Mouse (Mus musculus): ENCODE measurements around the gene Ggta1.

The Ggta1 gene

GRCm38 (mm10) chr2:35408409-35409110 lies 54.5 kb downstream of the Ggta1 start:
- CTCF ChIA-PET = no interaction called here

DNA sequence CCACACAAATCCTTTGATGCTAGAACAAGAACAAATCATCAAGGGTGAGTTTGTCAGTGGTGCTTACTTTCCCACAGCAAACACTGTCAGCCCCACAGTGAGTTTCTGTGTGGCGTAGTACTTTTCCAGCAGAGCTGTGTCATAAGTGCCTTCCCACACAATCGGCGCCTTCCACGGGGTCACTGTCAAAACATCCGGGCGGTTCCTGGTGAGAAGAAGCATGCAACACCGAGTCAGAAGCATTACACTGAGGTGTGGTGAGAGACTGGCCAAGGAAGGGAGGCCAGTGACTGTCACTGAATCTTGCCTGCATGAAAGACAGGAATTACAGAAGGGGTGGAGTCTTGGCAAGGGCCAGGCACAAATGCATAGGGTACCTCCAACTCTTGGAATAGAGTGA lies 55.2 kb downstream of the Ggta1 start:
- CTCF ChIA-PET = no interaction called here

GRCm38 (mm10) chr2:35407266-35407665 lies 55.8 kb downstream of the Ggta1 start:
- CTCF ChIA-PET = no interaction called here

DNA sequence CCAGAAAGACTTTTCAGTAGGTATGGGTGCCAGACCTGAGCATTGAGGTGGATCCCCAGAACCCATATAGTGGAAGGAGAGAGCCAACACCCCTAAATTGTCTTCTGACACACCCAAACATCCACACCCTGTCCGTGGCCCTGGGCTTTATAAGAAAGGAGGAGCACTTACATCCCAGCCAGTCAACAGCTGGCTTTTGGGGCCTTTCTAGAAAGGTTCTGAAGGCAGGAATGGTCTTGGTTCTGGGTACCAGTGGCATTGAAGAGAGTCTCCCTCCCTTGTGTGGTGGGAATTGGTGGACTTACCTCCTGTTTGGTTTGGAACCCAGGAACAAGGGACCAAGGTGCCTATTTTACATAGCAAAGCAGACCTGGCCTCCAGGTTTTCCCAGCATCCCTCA lies 56.4 kb downstream of the Ggta1 start:
- CTCF ChIA-PET = no interaction called here

DNA sequence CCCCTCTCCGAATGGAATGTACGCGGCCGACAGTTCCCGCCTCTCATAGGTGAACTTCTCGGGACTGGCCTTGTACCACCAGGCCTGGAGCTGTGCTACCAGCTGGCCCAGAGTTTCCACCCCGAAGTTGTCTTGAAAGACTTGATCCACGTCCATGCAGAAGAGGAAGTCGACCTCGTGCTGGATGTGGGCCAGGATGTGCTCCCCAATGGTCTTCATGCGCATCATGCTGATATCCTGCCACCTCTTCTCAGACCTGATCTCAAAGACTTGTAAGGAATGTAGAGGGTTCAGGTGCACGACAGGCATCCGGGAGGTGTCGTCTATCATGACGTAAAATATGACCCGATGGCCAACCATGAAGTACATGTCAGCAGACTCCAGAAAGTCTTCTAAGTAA lies 60.6 kb downstream of the Ggta1 start:
- CTCF ChIA-PET = no interaction called here

GRCm38 (mm10) chr2:35400739-35401138 lies 62.3 kb downstream of the Ggta1 start:
- CTCF ChIA-PET = interaction anchor here (0.8 kb wide), 1 partner anchor 1932 kb away, joined by 10 read pairs; the partner anchor contains the start of gene Zbtb43

DNA sequence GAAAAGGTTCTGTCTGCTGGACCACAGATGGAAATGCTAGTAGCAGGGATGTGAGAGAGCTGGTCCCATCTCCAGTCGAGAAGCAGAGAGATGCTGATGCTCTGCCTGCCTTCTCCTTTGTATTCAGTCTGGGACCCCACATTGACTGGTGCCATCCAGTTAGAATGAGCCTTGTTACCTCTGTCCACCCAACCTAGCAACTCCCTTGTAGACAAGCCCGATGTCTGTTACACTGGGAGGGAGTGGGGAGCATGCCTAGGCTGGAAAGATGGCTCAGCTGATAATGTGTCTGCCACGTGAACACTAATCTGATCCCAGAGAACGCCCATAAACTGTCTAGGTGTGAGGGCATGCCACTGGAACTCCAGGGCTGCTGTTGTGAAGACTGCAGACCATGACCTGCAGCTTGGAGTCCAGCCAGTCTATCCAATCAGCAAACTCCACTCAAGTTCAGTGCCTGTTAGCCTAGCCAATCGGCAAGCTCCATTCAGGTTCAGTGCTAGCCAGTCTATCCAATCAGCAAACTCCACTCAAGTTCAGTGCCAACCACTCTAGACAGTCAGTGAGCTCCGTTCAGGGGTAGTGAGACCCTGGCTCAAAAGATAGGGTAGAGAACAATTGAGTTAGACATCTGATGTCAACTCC lies 64.7 kb downstream of the Ggta1 start:
- CTCF ChIA-PET = interaction anchor here (0.6 to 0.7 kb wide), 2 partner anchors 146 to 158 kb away, joined by 3 to 11 read pairs; no protein-coding TSS in a partner anchor

GRCm38 (mm10) chr2:35397590-35398173 lies 65.3 kb downstream of the Ggta1 start:
- CTCF ChIA-PET = interaction anchor here (0.5 to 0.7 kb wide), 4 partner anchors 8 to 662 kb away, joined by 3 to 11 read pairs (median 4); no protein-coding TSS in a partner anchor

DNA sequence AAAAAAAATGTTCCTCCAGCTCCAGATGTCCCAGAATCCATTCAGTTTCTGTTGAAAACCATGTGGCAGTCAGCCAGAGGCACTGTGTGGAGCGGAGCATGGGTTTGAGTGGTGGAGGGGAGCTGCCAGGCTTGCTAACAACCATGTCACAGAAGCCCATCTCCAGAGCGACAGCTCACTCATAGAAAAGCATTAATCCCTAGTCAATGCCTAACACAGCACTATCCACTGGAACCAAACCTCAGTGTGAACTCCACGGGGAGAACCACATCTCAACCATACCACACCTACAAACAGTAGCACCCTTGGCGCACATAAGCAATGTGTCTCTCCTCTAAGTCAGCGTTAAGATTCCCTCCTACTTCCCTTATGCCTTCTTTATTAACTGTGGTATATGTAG lies 65.9 kb downstream of the Ggta1 start, which contains the start of gene 4930402F06Rik:
Gene 4930402F06Rik, minus strand, starts transcription at position 80 of the 400 bp plus-strand sequence.
- CTCF ChIA-PET = interaction anchor here (0.5 to 0.8 kb wide), 4 partner anchors 8 to 662 kb away, joined by 3 to 4 read pairs (median 4); no protein-coding TSS in a partner anchor

GRCm38 (mm10) chr2:35385441-35385871 lies 77.6 kb downstream of the Ggta1 start:
- CTCF ChIA-PET = no interaction called here

- CTCF ChIA-PET = no interaction called here
Measured at GRCm38 (mm10) chr2:35379306-35379705, 83.7 kb downstream of the Ggta1 start.

GRCm38 (mm10) chr2:35377600-35377999 lies 85.4 kb downstream of the Ggta1 start:
- CTCF ChIA-PET = no interaction called here

GRCm38 (mm10) chr2:35373003-35373402 lies 90.0 kb downstream of the Ggta1 start:
- CTCF ChIA-PET = interaction anchor here (0.7 to 1.1 kb wide), 3 partner anchors 75 to 131 kb away, joined by 3 to 4 read pairs (median 4); no protein-coding TSS in a partner anchor

DNA sequence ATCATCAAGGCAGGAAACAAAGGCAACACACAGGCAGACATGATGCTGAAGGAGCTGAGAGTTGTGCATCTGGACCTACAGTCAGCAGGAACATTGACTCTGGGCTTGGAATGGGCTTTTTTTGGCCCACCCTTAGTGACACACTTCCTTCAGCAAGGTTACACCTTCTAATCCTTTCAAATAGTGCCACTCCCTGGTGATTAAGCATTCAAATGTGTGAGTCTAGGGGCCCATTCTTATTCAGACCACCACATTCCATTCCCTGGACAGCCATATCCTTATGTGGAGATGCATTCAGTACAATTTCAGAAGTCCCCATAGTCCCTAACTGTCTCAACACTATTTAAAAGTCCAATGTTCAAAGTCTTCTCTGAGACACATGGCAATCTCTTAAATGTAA lies 92.3 kb downstream of the Ggta1 start:
- CTCF ChIA-PET = interaction anchor here (0.7 kb wide), 1 partner anchor 160 kb away, joined by 3 read pairs; no protein-coding TSS in a partner anchor

DNA sequence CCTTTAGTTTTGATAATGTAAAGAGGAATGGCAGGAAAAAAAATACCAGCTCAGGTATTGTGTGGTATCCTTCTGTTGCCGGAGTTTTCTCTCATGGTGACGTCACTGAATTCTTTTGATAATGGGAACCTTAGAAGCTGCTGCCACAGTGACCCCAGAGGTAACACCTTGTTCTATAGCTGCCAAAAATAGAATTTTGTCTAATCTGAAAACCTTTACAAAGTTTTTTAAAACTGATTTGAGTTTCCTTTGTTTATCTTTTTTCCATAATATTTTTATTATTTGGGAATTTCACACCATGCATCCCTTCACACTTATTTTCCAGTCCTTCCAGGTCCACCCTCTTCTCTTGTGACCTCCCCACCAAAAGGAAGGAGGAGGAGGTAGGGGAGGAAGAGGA lies 95.4 kb downstream of the Ggta1 start, which contains the start of gene 4930568D16Rik:
Gene 4930568D16Rik, minus strand, starts transcription at position 101 of the 400 bp plus-strand sequence.
- CTCF ChIA-PET = no interaction called here
